Mouse (Mus musculus): Measurements from ENCODE around the gene Slc12a5.

Gene Slc12a5

GRCm38 (mm10) chr2:164947506-164947905 is 13.1 kb upstream of the Slc12a5 start:
- in situ Hi-C loops (cut with MseI, MboI), result no loop called here

DNA sequence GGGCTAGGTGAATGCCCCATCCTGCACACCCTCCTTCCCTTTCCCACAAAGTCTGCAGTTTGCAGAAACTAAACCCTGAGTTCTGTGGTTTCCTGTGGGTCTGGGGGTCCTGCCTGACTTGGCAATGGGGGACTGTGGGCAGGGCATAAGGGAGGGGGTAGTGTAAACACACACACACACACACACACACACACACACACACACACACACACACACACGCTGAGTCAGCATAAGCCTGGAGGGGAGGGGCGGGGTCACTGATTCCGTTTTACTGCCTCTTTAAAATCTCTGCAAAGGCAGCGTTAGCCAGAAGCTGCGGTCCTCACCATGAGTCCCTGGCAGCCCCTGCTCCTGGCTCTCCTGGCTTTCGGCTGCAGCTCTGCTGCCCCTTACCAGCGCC is 12.7 kb upstream of the Slc12a5 start:
- in situ Hi-C loops (cut with MseI, MboI), result no loop called here

- in situ Hi-C loops (cut with MseI, MboI), result no loop called here
Measured at GRCm38 (mm10) chr2:164948962-164949361, 11.6 kb upstream of the Slc12a5 start.

GRCm38 (mm10) chr2:164950501-164950900 is 10.1 kb upstream of the Slc12a5 start:
- in situ Hi-C loops (cut with MseI, MboI), result no loop called here

DNA sequence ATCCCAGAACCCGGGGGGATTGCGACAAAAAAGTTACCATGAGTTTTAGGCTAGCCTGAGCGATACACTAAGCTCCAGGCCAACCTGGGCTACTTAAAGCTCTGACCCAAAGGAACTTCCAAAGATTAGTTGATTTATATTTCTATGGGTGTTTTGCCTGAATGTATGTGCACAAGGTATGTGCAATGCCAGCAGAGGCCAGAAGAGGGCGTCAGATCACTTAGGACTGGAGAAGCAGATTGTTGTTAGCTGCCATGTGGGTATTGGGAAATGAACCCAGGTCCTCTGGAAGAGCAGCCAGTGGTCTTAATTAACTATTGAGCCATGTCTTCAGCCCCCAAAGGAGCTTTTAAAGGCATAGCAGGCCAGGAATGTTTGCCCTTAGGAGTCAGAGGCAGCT is 8.9 kb upstream of the Slc12a5 start:
- in situ Hi-C loops (cut with MseI, MboI), result no loop called here

- in situ Hi-C loops (cut with MseI, MboI), result no loop called here
Measured at GRCm38 (mm10) chr2:164952448-164952847, 8.2 kb upstream of the Slc12a5 start.

DNA sequence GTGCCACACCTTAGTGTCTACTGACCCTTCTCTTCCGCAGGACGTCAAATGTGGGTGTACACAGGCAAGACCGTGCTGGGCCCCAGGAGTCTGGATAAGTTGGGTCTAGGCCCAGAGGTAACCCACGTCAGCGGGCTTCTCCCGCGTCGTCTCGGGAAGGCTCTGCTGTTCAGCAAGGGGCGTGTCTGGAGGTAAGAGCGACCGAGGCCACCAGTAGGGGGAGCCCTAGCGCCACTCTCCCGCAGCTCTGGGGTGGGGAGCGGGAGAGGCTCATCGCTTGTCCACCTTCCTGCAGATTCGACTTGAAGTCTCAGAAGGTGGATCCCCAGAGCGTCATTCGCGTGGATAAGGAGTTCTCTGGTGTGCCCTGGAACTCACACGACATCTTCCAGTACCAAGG is 7.4 kb upstream of the Slc12a5 start:
- in situ Hi-C loops (cut with MseI, MboI), result no loop called here

DNA sequence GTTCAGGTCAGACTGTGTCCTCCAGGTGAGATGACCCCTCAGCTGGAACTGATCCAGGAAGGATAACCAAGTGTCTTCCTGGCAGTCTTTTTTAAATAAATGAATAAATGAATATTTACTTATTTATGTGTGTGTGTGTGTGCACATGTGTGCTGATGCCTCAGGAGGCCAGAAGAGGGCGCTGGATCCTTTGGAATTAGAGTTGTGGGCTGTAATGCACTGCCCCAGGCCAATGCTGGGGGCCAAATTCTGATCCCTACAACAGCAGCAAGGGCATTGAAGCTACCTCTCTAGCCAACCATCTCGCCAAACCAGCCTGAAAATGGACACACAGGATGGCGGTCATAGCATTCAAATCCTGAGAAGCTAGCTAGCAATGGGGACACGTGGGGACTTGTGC is 4.9 kb upstream of the Slc12a5 start:
- in situ Hi-C loops (cut with MseI, MboI), result no loop called here

DNA sequence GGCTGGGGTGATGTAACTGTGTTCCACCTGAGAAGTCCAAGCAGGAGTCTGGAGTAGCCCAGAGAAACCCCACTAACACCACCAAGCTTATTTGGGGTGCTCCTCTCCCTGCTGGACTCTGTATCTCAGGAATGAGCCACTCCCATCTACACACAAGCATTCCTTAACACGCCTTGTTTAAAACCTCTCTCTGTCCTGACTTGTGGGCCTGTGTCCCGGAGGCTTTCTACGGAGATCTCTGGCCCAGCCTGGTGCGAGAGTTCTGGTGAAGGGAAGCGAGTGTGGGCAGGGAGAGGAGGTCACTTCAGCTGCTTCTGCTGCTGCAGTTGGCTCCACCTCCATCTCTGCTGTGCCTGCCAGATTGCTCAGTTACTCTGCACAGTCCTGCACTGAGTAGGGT is 4.4 kb upstream of the Slc12a5 start:
- in situ Hi-C loops (cut with MseI, MboI), result no loop called here

DNA sequence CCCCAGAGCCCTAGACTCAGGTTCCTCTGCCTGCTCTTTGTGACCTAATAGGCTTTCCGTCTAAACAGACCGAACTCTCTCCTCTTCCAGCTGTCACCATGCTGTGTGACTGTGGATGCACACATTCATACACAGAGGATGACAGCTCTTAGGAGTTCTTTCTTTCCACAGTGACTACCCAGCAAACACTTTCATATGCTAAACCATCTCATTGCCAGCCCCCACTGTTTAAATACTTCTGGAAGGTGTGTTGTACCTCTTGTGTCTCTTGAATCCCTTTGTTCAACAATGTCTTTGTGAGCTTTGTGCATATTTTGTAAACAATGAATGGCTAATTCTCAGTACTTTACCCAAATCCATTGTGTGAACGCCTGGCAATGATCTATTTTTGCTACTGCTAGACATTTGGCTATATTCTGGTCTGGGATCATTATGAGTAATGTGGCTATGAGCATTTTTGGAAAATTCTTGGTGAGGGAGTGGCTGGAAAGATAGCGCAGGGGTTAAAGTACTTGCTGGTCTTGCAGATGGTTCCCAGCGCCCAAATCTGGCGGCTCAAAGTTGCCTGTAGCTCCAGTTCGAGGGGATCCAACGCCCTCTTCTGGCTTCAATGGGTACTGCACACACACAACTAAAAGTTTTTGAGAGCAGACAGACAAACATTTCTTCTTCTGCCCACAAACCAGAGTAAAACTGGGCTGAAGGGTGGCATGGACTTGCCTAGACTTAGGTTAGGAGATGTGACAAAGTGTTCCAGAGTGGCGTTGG is 2.9 kb upstream of the Slc12a5 start:
- in situ Hi-C loops (cut with MseI, MboI), result no loop called here

DNA sequence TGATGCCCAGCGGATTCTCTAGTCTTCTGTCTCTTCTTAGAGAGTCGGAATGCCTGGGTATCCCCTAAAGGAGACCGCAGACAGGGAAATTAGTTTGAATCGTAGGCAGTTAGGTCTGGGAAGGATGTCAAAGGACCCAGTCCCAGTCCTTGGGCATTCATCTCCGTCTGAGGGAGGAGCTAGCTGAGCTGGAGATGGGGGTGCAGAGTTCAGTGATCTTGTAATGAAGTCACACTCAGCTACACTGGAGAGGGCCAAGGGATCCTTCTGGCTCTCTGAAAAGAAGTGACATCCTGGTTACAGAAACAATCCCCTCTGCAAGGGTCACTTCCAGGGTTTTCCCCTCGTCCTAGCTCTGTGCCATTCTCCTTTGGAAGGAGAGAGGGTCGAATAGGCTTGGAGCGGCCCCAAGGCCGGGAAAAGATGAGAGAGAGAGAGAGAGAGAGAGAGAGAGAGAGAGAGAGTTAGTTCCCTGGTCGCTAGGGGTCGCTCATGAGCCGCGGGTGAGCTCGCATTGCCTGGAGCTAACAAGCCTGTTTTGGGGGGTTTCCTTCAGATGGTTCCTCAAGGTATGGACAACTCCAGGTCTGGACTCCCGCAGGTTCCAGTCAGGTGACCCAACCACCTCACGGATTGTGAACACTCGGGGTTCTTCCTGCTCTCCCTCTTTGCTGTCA is 1.0 kb downstream of the Slc12a5 start:
- in situ Hi-C loops (cut with MseI, MboI), result no loop called here

- in situ Hi-C loops (cut with MseI, MboI), result no loop called here
Measured at GRCm38 (mm10) chr2:164962183-164962580, 1.6 kb downstream of the Slc12a5 start.

DNA sequence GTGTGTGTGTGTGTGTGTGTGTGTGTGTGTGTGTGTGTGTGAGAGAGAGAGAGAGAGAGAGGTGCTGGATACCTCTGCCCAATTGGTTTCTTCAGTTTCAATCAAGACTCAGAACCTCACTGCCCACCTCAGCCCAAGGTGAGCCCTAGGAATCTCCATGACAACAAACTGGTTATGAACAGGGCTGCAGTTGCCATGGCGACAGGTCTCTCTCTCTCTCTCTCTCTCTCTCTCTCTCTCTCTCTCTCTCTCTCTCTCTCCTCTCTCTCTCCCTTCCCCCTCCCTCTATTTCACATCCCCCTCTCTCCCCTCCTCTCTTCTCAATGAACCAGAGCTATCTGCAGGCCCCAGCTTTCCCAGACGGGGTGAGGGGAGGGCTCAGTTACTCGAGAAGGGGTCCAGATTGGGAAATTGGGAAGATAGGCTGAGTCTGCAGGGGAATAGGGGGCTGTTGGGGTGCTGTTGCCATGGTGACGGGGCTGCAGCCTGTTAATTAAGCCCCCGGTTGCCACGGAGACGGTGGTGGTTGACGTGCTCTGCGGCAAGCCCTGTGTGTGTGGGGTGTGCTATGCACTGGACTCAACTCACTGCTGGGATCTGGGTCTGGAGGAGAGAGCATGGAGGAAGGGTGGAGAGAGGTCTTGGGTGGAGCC is 3.8 kb downstream of the Slc12a5 start:
- in situ Hi-C loops (cut with MseI, MboI), result no loop called here

- in situ Hi-C loops (cut with MseI, MboI), result no loop called here
Measured at GRCm38 (mm10) chr2:164964981-164965380, 4.4 kb downstream of the Slc12a5 start.

- in situ Hi-C loops (cut with MseI, MboI), result no loop called here
Measured at GRCm38 (mm10) chr2:164966381-164966780, 5.8 kb downstream of the Slc12a5 start.

GRCm38 (mm10) chr2:164967193-164967592 is 6.6 kb downstream of the Slc12a5 start:
- in situ Hi-C loops (cut with MseI, MboI), result no loop called here

GRCm38 (mm10) chr2:164967761-164968440 is 7.3 kb downstream of the Slc12a5 start:
- in situ Hi-C loops (cut with MseI, MboI), result no loop called here

- in situ Hi-C loops (cut with MseI, MboI), result no loop called here
Measured at GRCm38 (mm10) chr2:164968451-164968851, 7.8 kb downstream of the Slc12a5 start.

- in situ Hi-C loops (cut with MseI, MboI), result no loop called here
Measured at GRCm38 (mm10) chr2:164969348-164969781, 8.8 kb downstream of the Slc12a5 start.

DNA sequence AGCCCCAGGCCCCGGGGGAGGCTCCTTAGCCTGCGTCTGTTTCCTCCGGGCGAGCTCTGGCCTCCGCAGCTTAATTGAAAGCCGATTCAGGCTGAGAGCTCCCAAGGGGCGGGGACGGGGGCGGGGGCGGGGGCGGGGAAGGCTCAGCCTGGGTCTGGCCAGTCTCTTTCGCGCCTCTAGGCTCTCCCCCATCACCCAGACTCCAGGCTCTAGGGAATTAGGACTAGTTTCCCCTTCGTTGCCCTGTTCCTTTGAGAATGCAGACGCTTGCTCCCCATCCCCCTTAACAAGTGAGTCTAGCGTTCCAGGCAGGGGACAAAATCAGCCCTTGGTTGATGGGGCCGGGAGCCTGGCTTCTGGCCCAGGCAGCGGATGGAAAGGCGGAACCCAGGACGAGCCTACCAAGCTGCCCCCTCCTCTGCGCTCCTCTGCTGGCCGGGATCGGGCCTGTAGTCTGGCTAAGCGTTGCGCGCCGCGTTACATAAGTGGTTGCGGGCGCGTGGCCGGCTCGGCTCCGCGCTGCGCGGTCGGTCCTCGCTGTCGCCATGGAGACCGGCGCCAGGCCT is 10.1 kb downstream of the Slc12a5 start:
- in situ Hi-C loops (cut with MseI, MboI), result no loop called here

- in situ Hi-C loops (cut with MseI, MboI), result no loop called here
Measured at GRCm38 (mm10) chr2:164972646-164973045, 12.0 kb downstream of the Slc12a5 start.

GRCm38 (mm10) chr2:164975611-164976010 is 15.0 kb downstream of the Slc12a5 start:
- in situ Hi-C loops (cut with MseI, MboI), result no loop called here
